Mouse (Mus musculus) T-cell, adult 2 months (primary cell): ENCODE data around the gene Tacc2.
A peak's percentile ranks its signal among the peaks of the same experiment; 100 is the strongest.
"Not testable (repeated sequence)": the region's sequence is repeated elsewhere in the genome, so short reads cannot be mapped to it uniquely, and the experiment has no call there.

Experiments
- DNase-seq: peaks from one replicate; pipeline ENCODE4 v3.0.0; 2022; ENCODE audit warnings: low spot score

Gene Tacc2

GRCm38 (mm10) chr7:130572821-130573220 lies 4.4 kb upstream of the Tacc2 start, which contains the start of gene Nsmce4a:
Gene Nsmce4a, minus strand, starts transcription at chr7:130573118.
- DNase-seq: no peak

DNA sequence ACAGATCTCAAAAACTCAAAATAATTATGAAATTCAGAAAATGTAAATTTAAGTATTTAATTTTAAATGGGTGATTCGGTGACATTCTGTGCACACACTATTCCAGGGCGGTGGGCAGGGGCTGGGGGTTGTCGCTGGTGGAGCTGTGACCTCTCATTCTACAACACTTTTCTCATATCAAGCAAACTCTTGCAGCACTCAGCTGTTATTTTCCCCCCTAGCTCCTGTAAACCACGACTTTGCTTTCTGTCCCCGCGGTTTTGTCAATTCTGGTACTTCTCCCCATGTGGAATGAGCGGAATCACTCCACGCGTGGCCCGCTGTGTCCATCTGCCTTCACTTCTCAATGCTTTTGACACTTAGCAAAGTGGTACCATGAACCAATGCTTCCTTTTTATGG lies 3.5 kb upstream of the Tacc2 start:
- no peak for DNase-seq

GRCm38 (mm10) chr7:130574211-130574991 lies 2.8 kb upstream of the Tacc2 start:
- no peak for DNase-seq

GRCm38 (mm10) chr7:130576981-130577380 lies 257 bp upstream of the Tacc2 start:
- DNase-seq: no peak

GRCm38 (mm10) chr7:130578066-130578465 lies 828 bp downstream of the Tacc2 start:
- no peak for DNase-seq

- no peak for DNase-seq
Measured at GRCm38 (mm10) chr7:130578607-130579006, 1.4 kb downstream of the Tacc2 start.

- no peak for DNase-seq
Measured at GRCm38 (mm10) chr7:130586521-130587072, 9.4 kb downstream of the Tacc2 start.

- DNase-seq: no peak
Measured at GRCm38 (mm10) chr7:130590081-130590828, 13.0 kb downstream of the Tacc2 start.

GRCm38 (mm10) chr7:130590845-130591437 lies 13.7 kb downstream of the Tacc2 start:
- no peak for DNase-seq

GRCm38 (mm10) chr7:130592975-130593374 lies 15.7 kb downstream of the Tacc2 start:
- DNase-seq: not testable (repeated sequence)

- DNase-seq: not testable (repeated sequence)
Measured at GRCm38 (mm10) chr7:130593375-130594239, 16.4 kb downstream of the Tacc2 start.

DNA sequence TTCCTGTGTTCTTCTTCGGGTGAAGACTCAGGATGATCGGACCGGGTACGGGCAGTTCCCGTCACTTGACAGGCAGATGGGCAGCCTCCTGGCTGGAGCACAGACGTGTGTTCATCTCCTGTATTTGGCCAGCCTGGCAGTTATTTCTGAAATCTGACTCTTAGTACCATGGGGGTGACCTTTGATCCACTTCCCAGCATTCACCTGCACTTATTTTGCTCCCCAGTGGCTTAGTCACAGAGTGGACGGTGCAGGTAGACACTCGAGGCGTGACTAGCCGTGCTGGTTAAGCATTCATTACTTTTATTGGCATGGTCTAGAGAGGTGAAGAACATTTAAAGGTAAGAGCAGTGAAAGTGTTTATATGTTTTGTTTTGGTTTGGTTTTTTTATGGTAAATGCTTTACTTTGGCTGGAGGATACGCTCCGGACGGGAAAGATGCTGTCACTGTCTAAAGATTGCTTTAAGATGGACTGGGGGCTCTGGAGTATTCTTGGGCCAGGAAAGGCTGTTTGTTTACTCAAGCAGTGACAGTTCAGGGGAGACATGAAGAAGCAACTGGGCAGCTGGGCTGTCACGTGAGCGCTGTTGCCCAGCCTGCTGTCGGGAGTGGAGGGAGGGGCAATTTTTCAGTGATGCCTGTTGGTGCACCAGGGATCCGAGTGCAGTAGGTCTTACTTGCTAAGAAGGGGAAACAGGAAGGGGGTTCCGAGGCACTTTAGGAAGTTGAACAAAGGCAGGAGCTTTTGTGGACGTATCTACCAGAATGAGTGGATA lies 19.0 kb downstream of the Tacc2 start:
- not testable (repeated sequence) for DNase-seq

DNA sequence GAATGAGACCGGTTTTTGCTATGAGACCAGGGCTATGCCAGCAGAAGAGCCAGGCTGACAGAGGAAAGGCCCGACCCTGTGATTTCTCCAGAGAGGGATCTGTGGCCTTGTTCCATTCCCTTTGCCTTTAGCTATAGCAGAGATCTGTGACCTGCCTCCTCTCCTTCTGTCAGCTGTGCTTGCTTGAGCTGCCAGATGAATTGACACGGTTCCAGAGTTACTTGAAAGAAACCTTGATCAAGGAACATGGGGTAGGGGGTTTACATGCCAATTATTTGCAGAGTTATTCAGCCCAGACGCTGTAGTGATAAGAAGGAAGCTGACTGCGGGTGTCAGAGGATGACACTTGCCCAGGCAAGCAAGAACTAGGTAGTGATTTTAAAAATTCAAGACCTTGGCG lies 20.3 kb downstream of the Tacc2 start:
- DNase-seq: no peak

DNA sequence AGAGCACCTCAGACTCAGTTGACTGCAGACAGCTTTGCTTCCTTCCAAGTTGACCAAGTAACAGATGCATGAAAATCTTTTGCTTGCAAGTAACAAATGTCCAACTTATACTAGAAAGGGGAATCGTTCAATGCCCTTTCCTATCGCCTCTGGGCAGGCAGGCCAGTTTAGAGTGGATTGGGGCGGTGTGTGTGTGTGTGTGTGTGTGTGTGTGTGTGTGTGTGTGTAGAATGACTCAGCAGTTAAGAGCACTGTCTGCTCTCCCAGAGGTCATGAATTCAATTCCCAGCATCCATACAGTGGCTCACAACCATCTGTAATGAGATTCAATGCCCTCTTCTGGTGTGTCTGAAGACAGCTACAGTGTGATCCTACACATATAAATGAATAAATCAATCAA lies 22.8 kb downstream of the Tacc2 start:
- no peak for DNase-seq

DNA sequence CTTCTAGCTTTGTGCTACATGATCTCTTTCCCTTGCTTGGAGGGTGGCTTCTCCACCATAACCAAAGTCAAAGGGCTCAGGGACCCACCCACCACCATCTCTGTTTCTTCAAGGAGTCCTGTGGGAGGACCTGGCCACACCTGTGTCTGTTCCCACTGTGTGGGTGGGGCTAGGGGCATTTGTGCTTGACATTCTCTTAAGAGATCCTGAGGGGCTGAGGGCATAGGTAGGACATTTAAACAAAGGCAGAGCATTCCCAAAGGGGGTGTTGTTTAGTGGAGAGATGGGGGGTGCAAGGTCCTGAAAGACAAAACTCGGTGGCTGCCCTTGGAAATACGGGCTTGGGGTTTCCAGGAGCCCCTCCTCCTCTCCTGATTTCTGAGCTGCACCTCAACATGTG lies 23.3 kb downstream of the Tacc2 start:
- no peak for DNase-seq

GRCm38 (mm10) chr7:130602804-130603203 lies 25.6 kb downstream of the Tacc2 start:
- no peak for DNase-seq

DNA sequence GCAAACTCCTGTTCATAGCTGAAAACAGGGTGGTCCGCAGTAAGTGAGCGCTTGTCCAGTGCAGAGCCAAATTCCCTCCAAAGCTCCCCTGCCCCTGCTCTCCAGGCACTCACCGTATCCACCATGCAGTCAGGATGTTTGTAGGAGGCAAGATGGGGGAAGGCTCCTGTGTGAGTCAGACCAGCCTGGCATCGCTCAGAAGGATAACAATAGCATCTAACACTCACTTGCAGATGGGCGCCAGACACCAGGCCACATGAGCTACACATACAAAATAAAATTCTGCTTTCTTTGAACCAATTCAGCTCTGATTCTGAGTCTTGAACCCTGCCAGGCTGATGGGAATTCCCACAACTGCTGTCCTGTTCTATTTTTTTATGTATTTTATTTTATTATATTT lies 26.3 kb downstream of the Tacc2 start:
- no peak for DNase-seq

DNA sequence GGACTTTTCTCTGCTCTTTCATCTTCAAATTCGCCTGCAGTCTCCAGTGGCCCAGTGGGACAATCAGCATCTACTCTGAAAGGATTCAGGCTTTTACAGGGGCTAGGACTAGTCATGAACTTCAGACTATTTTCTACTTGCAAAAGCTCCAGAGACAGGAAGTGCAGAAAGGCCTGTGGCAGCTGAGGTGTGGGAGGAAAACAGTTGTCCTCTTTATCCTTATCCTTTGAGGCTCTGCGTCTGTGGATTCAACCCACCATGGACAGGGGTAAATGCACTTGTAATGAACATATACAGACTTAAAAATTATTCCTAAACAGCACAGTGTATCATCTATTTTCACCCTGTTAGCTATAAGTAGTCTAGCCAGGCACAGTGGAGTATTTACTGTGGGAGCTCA lies 27.2 kb downstream of the Tacc2 start:
- no peak for DNase-seq

- peak; percentile 15 for DNase-seq
Measured at GRCm38 (mm10) chr7:130605111-130605510, 27.9 kb downstream of the Tacc2 start.

DNA sequence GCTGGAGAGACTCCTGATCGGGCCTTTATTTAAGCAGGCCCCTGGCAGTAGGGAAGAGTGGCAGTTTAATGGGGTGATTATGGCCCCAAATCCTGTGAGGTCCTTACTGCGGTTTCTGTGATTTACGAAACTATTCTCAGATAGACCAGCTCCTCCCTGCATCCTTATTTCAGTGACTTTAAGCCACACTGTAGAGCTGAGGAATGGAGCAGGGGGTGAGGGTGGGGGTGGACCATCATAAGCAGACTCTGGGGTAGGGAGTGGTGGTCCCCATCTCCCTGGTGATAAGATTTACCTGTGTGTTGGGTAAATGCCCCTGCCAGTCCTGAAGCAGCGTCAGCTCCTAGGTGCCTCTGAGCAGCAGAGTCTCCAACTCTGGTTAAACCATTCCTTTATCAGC lies 29.7 kb downstream of the Tacc2 start:
- DNase-seq: no peak

GRCm38 (mm10) chr7:130613973-130614372 lies 36.7 kb downstream of the Tacc2 start:
- no peak for DNase-seq
